Mouse (Mus musculus) heart, embryonic 15.5 days (tissue): Measurements from ENCODE around the gene Ecm2. TPM values are rescaled to one million over a fixed set of nuclear protein-coding genes. Genes with fewer than 3 reads are reported as not detected.

Experiments
- ATAC-seq: fragments of 200-750 bp; cut with Nextera tagmentation; replicated peaks from 2 replicates; pipeline ENCODE4 v1.8.0; 2017; ENCODE audit warnings: low read depth, moderate TSS enrichment; ENCODE audit not compliant: insufficient number of reproducible peaks, insufficient read depth, low FRiP score
- H3K27ac ChIP-seq: fragments of 300-500 bp; sonication (generic); 2 replicates; pipeline ENCODE4 v1.5.1; 2015; ENCODE audit warnings: mild to moderate bottlenecking, inconsistent platforms
- H3K27me3 ChIP-seq: fragments of 300-500 bp; sonication (generic); 2 replicates; pipeline ENCODE4 v1.6.1; 2015; ENCODE audit warnings: inconsistent platforms
- H3K36me3 ChIP-seq: fragments of 300-500 bp; sonication (generic); 2 replicates; pipeline ENCODE4 v1.6.1; 2015; ENCODE audit warnings: mild to moderate bottlenecking, inconsistent platforms
- H3K4me1 ChIP-seq: fragments of 300-500 bp; sonication (generic); replicated peaks from 2 replicates; pipeline ENCODE4 v1.6.1; 2015; ENCODE audit warnings: inconsistent platforms
- H3K4me2 ChIP-seq: fragments of 300-500 bp; sonication (generic); 2 replicates; pipeline ENCODE4 v1.6.1; 2015; ENCODE audit warnings: inconsistent platforms, mild to moderate bottlenecking, moderate library complexity
- H3K4me3 ChIP-seq: fragments of 300-500 bp; sonication (generic); 2 replicates; pipeline ENCODE4 v1.5.1; 2015; ENCODE audit warnings: mild to moderate bottlenecking, inconsistent platforms
- H3K9ac ChIP-seq: fragments of 300-500 bp; sonication (generic); 2 replicates; pipeline ENCODE4 v1.6.1; 2015; ENCODE audit warnings: mild to moderate bottlenecking, inconsistent platforms
- H3K9me3 ChIP-seq: fragments of 300-500 bp; sonication (generic); replicated peaks from 2 replicates; pipeline ENCODE4 v1.6.1; 2016; ENCODE audit warnings: inconsistent platforms
- WGBS: fragments of 180-500 bp; shearing (Covaris S2); methylation state at CpG from one replicate; pipeline ENCODE4 v1.1.7; 2015; ENCODE audit warnings: mixed read lengths; 5-methylcytosine and 5-hydroxymethylcytosine counted together
- polyA plus RNA-seq: library from polyadenylated mRNA; unstranded; fragments of >200 nt; fragmentation: Nextera tagmentation; extraction: Ambion mirVana; gene quantifications from 2 replicates; pipeline ENCODE4 v1.2.1, GENCODE M21; 2015

The Ecm2 gene
- 4.6 and 5.7 TPM in 2 replicates for polyA plus RNA-seq

DNA sequence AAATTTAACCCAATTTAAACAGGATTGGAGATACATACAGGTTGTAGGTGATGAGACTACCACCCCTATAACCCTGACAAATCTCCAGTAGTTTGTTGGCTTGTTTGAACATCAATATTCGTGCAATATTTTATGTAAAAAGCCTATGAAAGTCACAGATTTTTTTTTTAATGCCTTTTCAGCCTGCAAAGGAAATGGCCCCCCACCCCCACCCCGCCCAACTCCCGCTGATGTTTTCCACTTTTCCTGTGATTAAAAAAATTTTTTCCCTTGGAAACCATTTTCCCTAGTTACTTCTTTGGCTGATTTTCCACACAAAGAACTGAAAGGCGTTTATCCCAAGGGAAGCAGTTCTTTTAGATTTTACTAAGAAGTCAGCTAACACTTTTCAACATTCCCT lies at the start of gene Ecm2:
Gene Ecm2, plus strand, starts transcription at position 301 of the 400 bp plus-strand sequence.
- no peak for ATAC-seq
- H3K4me1 ChIP-seq = 0 out of 2 replicates have a peak, but pooled peaks cover 3% of the 10 kb centered on the region
- no peak within 1 kb of the TSS for H3K9ac ChIP-seq
- H3K36me3 ChIP-seq = no peaks in the 10 kb centered on the region
- no peaks in the 10 kb centered on the region for H3K27me3 ChIP-seq
- peak within 1 kb of the TSS; percentile 20; the same call in 1 of the 2 replicates for H3K4me2 ChIP-seq
- WGBS = 58% methylated on average over 4 of the region's 4 CpGs
- H3K9me3 ChIP-seq = no peaks in the 10 kb centered on the region
- peak within 1 kb of the TSS; percentile 40 for H3K27ac ChIP-seq
- no peak within 1 kb of the TSS for H3K4me3 ChIP-seq

DNA sequence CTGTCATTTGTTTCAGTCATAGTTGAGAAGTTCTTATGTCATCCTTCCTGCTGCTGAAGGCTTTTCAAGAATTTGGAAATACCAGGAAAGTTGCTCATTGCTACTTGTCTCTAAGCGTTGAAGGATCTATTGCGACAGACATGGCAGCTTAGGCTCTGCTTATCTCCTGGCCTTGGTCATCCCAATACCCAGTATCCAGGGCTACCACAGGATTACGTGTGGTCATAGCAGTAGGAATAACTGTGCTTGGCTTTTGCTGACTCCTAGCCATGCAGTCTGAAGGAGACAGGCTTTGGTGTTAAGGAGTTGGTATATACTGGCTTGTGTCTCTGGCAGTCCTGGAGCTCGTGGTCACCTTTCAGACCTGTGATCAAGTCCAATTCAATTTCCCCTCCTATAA lies 44.3 kb upstream of the Ecm2 start:
- peak overlapping the region; percentile 18; the same call in 1 of the 2 replicates for H3K27ac ChIP-seq
- no peaks in the 10 kb centered on the region for H3K27me3 ChIP-seq
- no peak overlapping the region for H3K9ac ChIP-seq
- peaks cover 2% of the 10 kb centered on the region; the same call in 1 of the 2 replicates for H3K4me1 ChIP-seq
- no peak overlapping the region for H3K4me3 ChIP-seq
- WGBS = 82% methylated on average over 4 of the region's 4 CpGs
- no peak overlapping the region for H3K4me2 ChIP-seq
- ATAC-seq = no peak
- H3K36me3 ChIP-seq = 0 out of 2 replicates have a peak, but pooled peaks cover 18% of the 10 kb centered on the region
- no peaks in the 10 kb centered on the region for H3K9me3 ChIP-seq

DNA sequence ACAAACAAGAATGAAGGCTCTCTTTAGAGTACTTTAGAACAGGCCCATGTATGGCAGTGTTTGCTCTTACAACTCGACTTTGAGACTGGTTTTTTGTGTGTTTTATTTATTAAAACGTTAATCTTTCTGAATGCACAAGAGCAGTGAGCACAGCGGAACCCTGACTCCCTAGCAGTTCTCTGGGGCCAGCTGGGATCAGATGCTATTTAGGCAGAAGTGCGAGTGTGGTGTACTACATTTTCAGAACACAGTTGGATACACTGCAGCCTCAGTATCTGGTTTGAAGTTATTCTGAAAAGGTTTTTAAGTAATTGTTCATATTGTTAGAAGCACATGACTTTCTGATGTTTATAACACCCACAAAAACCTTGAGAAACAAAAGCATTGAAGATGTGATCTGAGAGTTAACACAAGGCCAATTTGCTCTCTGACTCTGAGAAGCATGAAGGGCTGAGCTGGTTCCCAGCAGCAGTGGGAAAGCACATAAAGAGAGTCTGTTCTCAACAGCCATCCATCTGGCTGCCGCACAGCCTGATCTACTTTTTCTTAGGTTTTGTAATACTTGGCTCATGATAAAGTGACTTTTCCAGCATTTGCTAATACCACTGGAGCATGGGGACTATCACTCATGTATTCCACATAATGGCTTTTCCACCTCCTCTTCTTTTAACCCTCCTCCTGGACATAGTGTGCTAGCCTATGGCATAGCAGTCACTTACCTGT lies 43.8 kb upstream of the Ecm2 start:
- Histone ChIP-seq H3K36me3 (0 out of 2 replicates have a peak, but pooled peaks cover 18% of the 10 kb centered on the region), H3K4me1 (peaks cover 2% of the 10 kb centered on the region; the same call in 1 of the 2 replicates), H3K27ac (peak overlapping the region; percentile 18; the same call in 1 of the 2 replicates), H3K27me3 (no peaks in the 10 kb centered on the region), H3K9ac (no peak overlapping the region), H3K4me2 (no peak overlapping the region), H3K9me3 (no peaks in the 10 kb centered on the region), H3K4me3 (no peak overlapping the region)
- no peak for ATAC-seq
- WGBS = 78% methylated on average over 5 of the region's 5 CpGs

DNA sequence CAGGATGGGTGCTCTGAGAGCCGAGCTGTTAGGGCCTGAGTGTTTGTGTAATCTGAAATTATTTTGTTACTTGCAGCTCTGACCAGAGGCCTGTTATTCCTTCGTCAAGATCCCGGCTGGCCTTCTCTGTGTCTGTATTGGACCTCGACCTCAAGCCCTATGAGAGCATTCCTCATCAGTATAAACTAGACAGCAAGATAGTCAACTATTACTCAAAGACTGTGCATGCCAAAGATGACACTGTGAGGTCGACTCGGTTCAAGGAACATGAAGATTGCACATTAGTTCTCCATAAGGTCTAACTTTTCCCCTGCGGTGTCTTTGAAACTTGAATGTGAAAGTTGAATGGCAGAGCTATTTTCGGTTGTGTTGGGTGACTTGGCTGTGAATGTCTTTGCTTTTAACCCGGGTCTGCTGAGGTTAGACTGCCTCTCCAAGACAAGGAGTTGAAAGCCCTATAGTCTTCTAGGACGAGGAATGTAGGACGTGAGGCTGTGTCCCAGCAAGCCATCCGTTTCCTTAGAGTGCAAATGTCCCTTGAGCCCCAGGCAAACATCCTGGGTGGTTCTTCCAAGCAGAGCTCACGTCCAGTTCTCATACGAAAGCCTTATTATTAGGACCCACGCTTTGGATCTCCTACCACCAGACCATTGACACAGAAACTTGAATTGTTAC lies 43.0 kb upstream of the Ecm2 start:
- no peak overlapping the region for H3K9ac ChIP-seq
- peak overlapping the region; percentile 8; the same call in 1 of the 2 replicates for H3K27ac ChIP-seq
- H3K36me3 ChIP-seq = 0 out of 2 replicates have a peak, but pooled peaks cover 17% of the 10 kb centered on the region
- peaks cover 2% of the 10 kb centered on the region; the same call in 1 of the 2 replicates for H3K4me1 ChIP-seq
- no peak overlapping the region for H3K4me3 ChIP-seq
- 80% methylated on average over 15 of the region's 15 CpGs for WGBS
- H3K4me2 ChIP-seq = no peak overlapping the region
- no peak for ATAC-seq
- no peaks in the 10 kb centered on the region for H3K9me3 ChIP-seq
- no peaks in the 10 kb centered on the region for H3K27me3 ChIP-seq

DNA sequence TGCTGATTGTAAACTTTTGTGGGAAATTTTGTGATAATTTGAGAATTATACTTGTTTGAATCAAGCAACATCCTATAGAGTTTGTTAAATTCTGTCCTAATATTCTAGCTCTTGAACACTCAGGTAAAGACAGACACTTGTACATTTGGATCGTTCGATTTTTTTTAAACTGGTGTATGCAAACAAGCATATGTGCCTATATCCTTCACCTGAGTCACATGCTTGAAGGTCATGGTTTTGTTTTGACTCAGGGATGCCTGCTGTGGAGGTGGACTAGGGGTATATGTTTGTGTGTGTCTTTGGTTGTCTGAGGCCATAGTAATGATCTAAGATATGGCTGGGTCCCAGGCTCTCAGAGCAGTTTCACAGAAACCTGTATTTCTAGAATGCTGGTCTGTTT lies 41.7 kb upstream of the Ecm2 start:
- Histone ChIP-seq H3K27ac (no peak overlapping the region), H3K4me3 (no peak overlapping the region), H3K9ac (no peak overlapping the region), H3K27me3 (no peaks in the 10 kb centered on the region), H3K36me3 (0 out of 2 replicates have a peak, but pooled peaks cover 13% of the 10 kb centered on the region), H3K4me2 (no peak overlapping the region), H3K4me1 (peaks cover 2% of the 10 kb centered on the region; the same call in 1 of the 2 replicates), H3K9me3 (no peaks in the 10 kb centered on the region)
- 99% methylated on average over 2 of the region's 2 CpGs for WGBS
- no peak for ATAC-seq

DNA sequence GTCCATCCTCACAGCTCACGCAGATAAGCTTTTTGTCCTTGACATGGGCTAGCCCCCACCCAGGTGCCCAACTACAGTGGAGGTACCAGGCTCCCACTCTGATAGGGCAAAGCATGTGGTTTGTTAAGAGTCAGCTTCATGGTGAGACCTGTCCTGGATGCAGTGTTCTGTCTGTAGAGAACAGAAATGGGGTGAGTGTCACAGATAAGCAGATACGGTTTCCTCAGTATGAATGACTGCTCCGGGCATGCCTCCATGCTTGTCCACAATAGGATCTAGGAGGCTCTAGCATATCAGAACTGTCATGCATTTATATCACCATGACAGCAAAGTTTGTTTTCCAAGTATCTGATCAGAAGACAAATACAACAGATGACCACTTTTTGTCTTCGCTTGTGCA lies 38.7 kb upstream of the Ecm2 start:
- H3K4me3 ChIP-seq = no peak overlapping the region
- no peak overlapping the region; the same call in 1 of the 2 replicates for H3K27ac ChIP-seq
- 0 out of 2 replicates have a peak, but pooled peaks cover 13% of the 10 kb centered on the region for H3K36me3 ChIP-seq
- no peak overlapping the region for H3K4me2 ChIP-seq
- peaks cover 8% of the 10 kb centered on the region for H3K4me1 ChIP-seq
- WGBS = 85% methylated on average over 4 of the region's 4 CpGs
- H3K9me3 ChIP-seq = no peaks in the 10 kb centered on the region
- no peak for ATAC-seq
- H3K27me3 ChIP-seq = no peaks in the 10 kb centered on the region
- no peak overlapping the region for H3K9ac ChIP-seq

DNA sequence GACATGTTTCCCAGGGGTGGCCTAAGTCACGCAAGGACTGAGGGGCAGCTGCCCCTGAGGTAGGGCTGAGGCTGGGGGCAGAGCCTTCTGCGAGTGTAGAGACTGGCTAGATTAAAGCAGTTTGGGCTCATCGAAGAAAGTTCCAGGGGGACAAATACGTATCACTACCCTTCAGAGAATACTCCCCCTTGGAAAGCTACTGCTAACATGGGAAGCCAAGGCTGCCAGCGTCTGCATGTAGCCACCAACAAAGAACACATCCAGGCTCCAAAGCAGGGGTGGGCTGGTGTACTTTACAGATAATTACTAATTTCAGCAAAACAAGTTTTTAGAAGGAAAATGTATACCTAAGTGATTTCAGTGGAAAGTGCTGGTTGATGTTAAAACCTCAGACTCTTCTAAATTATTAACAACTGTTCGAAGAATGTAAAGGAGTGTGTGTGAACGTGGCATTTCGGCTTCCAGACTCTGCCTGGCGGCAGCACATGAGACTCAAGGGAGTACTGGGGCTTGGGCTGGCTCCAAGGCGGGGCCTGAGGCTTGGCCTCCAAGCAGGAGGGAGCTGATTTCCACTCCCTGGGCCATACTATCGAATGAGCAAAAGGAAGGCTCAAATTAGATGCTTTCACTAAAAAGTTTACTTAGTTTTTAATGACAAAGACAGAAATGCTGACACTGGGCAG lies 38.1 kb upstream of the Ecm2 start:
- WGBS = 68% methylated on average over 11 of the region's 11 CpGs
- Histone ChIP-seq H3K27me3 (no peaks in the 10 kb centered on the region), H3K4me2 (no peak overlapping the region), H3K9me3 (no peaks in the 10 kb centered on the region), H3K27ac (peak overlapping the region; percentile 64), H3K36me3 (0 out of 2 replicates have a peak, but pooled peaks cover 13% of the 10 kb centered on the region), H3K4me1 (peaks cover 11% of the 10 kb centered on the region), H3K9ac (no peak overlapping the region), H3K4me3 (no peak overlapping the region)
- peak; percentile 71; the same call in 1 of the 2 replicates for ATAC-seq

DNA sequence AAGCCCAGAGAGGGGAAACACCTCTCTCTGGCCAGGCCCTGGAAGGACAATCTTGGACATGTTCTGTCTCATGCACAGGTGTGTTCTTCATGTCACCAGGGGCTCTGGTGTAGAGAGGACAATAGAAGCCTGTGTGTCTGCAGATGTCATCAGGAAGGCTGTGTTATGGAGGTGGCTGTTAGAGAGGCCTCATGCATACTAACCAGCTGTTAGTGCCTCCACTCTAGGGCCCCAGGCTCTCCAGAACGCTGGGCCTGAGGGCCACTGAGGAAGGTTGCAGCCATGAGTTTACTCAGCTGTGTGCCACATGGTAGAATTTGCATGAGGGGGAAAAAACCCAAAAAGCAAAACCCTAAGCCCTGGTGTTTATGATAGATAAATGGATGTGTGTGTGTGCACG lies 37.0 kb upstream of the Ecm2 start:
- no peaks in the 10 kb centered on the region for H3K27me3 ChIP-seq
- no peak overlapping the region for H3K27ac ChIP-seq
- WGBS = 70% methylated on average over 2 of the region's 2 CpGs
- H3K4me2 ChIP-seq = no peak overlapping the region
- no peak overlapping the region for H3K9ac ChIP-seq
- H3K36me3 ChIP-seq = 0 out of 2 replicates have a peak, but pooled peaks cover 6% of the 10 kb centered on the region
- H3K4me1 ChIP-seq = peaks cover 11% of the 10 kb centered on the region
- ATAC-seq = no peak
- no peak overlapping the region for H3K4me3 ChIP-seq
- no peaks in the 10 kb centered on the region for H3K9me3 ChIP-seq

DNA sequence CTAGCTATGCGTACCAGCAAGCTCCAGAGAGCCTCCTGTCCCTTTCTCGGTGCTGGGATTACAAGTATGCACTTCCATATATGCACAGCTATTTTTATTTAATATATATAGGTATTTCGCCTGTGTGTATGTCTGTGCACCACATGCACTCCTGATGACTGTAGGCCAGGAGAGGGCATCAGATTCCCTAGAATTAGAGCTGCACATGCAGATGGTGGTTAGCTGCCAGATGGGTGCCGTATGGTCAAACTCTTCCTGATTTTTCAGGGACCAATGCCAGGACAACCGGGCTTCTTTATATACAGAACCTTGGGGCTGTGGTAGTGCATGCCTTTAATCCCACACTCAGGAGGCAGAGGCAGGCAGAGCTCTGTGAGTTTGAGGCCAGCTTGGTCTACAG lies 35.6 kb upstream of the Ecm2 start:
- no peaks in the 10 kb centered on the region for H3K9me3 ChIP-seq
- no peak overlapping the region for H3K9ac ChIP-seq
- 0 out of 2 replicates have a peak, but pooled peaks cover 6% of the 10 kb centered on the region for H3K36me3 ChIP-seq
- H3K4me1 ChIP-seq = peaks cover 11% of the 10 kb centered on the region
- ATAC-seq = no peak
- no peaks in the 10 kb centered on the region for H3K27me3 ChIP-seq
- H3K4me2 ChIP-seq = no peak overlapping the region
- no peak overlapping the region for H3K27ac ChIP-seq
- WGBS = 87% methylated on average over 5 of the region's 5 CpGs
- H3K4me3 ChIP-seq = no peak overlapping the region

DNA sequence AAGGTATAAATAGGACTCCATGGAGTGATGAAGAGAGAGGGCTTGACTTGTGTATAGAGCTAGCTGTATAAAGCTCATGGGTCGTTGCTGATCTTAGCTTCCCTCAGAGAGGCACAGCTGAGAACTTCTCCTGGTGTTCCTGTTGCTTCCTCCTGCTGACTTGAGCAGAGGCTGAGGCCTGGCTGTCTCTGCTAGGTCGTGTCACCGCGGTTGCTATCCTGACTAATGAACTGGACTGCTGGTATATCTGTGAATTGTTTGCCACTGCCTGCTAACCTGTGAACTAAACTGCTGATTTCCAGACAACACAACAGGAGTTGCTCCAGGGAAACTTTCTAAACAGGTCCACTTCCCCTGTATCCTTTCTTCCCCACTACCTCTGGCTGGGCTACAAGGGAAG lies 34.3 kb upstream of the Ecm2 start:
- Histone ChIP-seq H3K27me3 (no peaks in the 10 kb centered on the region), H3K36me3 (no peaks in the 10 kb centered on the region), H3K4me1 (peaks cover 11% of the 10 kb centered on the region), H3K4me2 (no peak overlapping the region), H3K27ac (no peak overlapping the region), H3K9me3 (no peaks in the 10 kb centered on the region), H3K9ac (no peak overlapping the region), H3K4me3 (no peak overlapping the region)
- WGBS = 70% methylated on average over 4 of the region's 4 CpGs
- ATAC-seq = no peak

DNA sequence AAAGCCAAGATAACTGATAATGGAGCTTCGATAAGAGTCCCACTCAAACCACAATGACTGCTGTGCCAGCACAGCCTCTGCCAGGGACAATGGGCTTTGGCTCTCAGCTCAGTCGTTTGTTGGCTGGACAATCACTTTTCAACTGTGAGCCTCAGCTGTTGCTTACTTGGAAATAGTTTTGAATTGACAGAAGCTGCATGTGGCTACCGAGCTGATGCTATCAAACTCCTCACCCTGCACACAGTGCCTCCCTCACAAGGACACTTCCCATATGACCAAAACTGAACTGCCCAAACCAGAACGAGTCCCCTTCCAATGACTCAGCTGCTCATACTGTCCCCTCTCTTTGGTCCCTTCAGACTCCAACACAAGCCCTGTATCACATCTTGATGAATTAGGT lies 33.8 kb upstream of the Ecm2 start:
- H3K4me3 ChIP-seq = no peak overlapping the region
- no peak overlapping the region for H3K4me2 ChIP-seq
- WGBS = 52% methylated on average over 4 of the region's 4 CpGs
- no peaks in the 10 kb centered on the region for H3K9me3 ChIP-seq
- no peak overlapping the region for H3K9ac ChIP-seq
- ATAC-seq = no peak
- H3K36me3 ChIP-seq = no peaks in the 10 kb centered on the region
- no peak overlapping the region for H3K27ac ChIP-seq
- no peaks in the 10 kb centered on the region for H3K27me3 ChIP-seq
- H3K4me1 ChIP-seq = peaks cover 11% of the 10 kb centered on the region
